Mouse (Mus musculus) kidney, adult 2 months (tissue): ENCODE data around the gene Pla2g4d. TPM values are rescaled to one million over a fixed set of nuclear protein-coding genes. Genes with fewer than 3 reads are reported as not detected.

Experiments used
- DNase-seq: peaks from one replicate; pipeline ENCODE4 v3.0.0; 2021
- H3K27ac ChIP-seq: fragments of 200-500 bp; 2 replicates; pipeline ENCODE4 v1.5.1; 2012; ENCODE audit warnings: low read depth, low read length, control low read depth, inconsistent platforms; ENCODE audit not compliant: insufficient read depth
- H3K27me3 ChIP-seq: fragments of 200-500 bp; replicated peaks from 2 replicates; pipeline ENCODE4 v1.6.1; 2012; ENCODE audit warnings: mild to moderate bottlenecking, moderate library complexity, low read length, inconsistent platforms; ENCODE audit not compliant: control insufficient read depth, insufficient read depth
- H3K36me3 ChIP-seq: fragments of 200-500 bp; 2 replicates; pipeline ENCODE4 v1.6.1; 2012; ENCODE audit warnings: mild to moderate bottlenecking, moderate library complexity, low read length, inconsistent platforms; ENCODE audit not compliant: control insufficient read depth, insufficient read depth
- H3K4me1 ChIP-seq: fragments of 200-500 bp; 2 replicates; pipeline ENCODE4 v1.6.1; 2011; ENCODE audit warnings: low read length; ENCODE audit not compliant: control insufficient read depth, insufficient read depth
- H3K4me3 ChIP-seq: fragments of 200-500 bp; 2 replicates; pipeline ENCODE4 v1.5.1; 2011; ENCODE audit warnings: mild to moderate bottlenecking, low read depth, low read length, control low read depth; ENCODE audit not compliant: insufficient read depth
- CTCF ChIP-seq: fragments of 200-500 bp; conservative IDR thresholded peaks from 2 replicates; pipeline ENCODE4 v1.5.1; 2011; ENCODE audit warnings: low read depth, mild to moderate bottlenecking, control low read depth, low read length, moderate library complexity, mixed read lengths; ENCODE audit not compliant: insufficient read depth, insufficient read length
- POLR2A ChIP-seq: fragments of 200-500 bp; IDR thresholded peaks from one replicate; pipeline ENCODE4 v1.6.1; 2011; ENCODE audit warnings: low read depth, low read length, control low read depth
- WGBS: fragments of 180-500 bp; shearing (Covaris S2); methylation state at CpG from one replicate; pipeline ENCODE4 v1.1.7; 2018; 5-methylcytosine and 5-hydroxymethylcytosine counted together
- polyA plus RNA-seq: library from polyadenylated mRNA; depleted of rRNA; stranded (reverse); fragments of >200 nt; gene quantifications from 2 replicates; pipeline ENCODE4 v1.2.3, GENCODE M21; 2012

The Pla2g4d gene
- polyA plus RNA-seq, 1 experiment: not detected

DNA sequence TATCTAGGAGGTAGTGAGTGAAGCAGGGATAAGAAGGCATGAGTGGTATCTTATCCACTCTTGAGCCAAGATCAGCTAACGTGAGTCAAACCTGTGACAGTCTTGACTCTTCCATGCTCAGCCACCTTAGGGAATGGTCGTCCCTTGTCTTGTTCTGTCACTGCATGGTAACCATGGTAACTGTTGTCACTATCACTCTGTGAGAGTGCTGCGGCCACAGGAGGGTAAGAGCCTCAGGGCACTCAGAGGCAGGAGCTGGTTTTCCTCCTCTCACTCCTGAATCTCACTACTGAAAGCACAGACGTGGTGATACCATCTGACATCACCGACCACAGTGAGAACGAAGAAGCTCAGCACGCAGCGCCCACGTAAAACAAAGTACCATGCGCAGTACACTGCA lies 24.1 kb downstream of the Pla2g4d start:
- Histone ChIP-seq H3K36me3 (no peaks in the 10 kb centered on the region), H3K27me3 (no peaks in the 10 kb centered on the region), H3K4me3 (no peak overlapping the region), H3K4me1 (no peaks in the 10 kb centered on the region), H3K27ac (no peak overlapping the region)
- TF ChIP-seq CTCF (no peak), POLR2A (no peak)
- WGBS: 73% methylated on average over 10 of the region's 10 CpGs
- DNase-seq: no peak

DNA sequence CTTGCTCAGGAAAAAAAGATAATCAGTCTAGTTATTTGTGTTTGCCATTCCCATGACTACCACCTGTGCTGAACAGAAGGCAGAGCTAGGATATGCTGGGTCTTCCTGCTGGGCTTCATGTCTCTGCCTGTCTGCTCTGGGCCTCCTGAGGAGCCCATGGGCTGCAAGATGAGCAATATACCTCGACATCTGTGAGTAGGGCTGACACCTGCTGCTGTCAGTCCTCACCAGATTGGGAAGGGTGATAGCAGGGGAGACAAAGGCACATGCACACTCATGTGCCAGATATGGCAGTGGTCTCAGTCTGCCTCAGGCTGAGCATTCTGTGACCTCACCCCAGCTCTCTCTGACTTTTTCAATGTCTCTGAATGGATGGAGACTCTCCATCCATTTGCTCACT lies 26.1 kb downstream of the Pla2g4d start:
- 15% methylated on average over 1 of the region's 1 CpGs for whole genome bisulfite sequencing
- no peak overlapping the region for H3K27ac ChIP-seq
- no peak overlapping the region for H3K4me3 ChIP-seq
- TF ChIP-seq CTCF (no peak), POLR2A (no peak)
- no peaks in the 10 kb centered on the region for H3K4me1 ChIP-seq
- no peaks in the 10 kb centered on the region for H3K27me3 ChIP-seq
- no peaks in the 10 kb centered on the region for H3K36me3 ChIP-seq
- DNase-seq: no peak

DNA sequence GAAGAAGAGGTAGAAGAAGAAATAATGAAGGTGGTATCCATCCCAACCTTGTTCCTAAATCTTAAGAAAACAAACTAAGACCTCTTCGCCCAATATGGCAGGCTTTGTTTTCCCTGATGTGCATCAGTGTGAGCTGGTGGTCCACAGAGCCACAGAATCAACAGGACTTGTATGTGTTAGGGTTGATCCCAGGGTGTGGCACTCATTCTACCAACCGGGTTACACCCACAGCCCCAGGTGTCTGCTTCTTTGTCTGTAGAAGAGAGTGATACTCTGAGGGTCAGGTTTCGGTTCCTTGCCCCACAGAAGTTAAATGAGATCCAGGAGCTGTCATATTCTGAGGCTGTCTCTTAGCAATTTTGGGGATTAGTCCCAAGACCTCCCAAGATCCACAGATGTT lies 27.7 kb downstream of the Pla2g4d start:
- Histone ChIP-seq H3K36me3 (no peaks in the 10 kb centered on the region), H3K4me1 (no peaks in the 10 kb centered on the region), H3K4me3 (no peak overlapping the region), H3K27me3 (no peaks in the 10 kb centered on the region), H3K27ac (no peak overlapping the region)
- WGBS: 73% methylated on average over 3 of the region's 3 CpGs
- TF ChIP-seq CTCF: no peak
- TF ChIP-seq POLR2A: no peak
- no peak for DNase-seq

DNA sequence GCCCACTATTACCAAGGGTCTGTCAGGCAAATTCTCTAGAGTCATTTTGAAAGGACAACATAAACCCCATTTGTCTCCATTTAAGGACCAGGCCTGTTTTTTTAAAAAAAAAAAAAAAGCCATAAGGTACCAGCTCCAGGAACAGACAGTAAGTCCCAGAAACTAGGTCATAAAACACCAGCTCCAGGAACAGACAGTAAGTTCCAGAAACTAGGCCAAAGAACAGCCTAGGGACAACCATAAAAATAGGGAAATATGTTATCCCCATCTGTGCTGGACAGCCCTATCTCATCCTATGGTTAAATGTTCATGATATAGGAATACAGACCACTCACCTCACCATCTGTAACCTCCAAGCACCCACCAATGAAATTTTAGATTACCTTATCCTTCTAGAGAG lies 32.7 kb downstream of the Pla2g4d start:
- H3K27ac ChIP-seq: no peak overlapping the region
- H3K4me3 ChIP-seq: no peak overlapping the region
- no peaks in the 10 kb centered on the region for H3K27me3 ChIP-seq
- no peak for DNase-seq
- H3K36me3 ChIP-seq: no peaks in the 10 kb centered on the region
- no peak for TF ChIP-seq CTCF
- TF ChIP-seq POLR2A: no peak
- H3K4me1 ChIP-seq: no peaks in the 10 kb centered on the region

DNA sequence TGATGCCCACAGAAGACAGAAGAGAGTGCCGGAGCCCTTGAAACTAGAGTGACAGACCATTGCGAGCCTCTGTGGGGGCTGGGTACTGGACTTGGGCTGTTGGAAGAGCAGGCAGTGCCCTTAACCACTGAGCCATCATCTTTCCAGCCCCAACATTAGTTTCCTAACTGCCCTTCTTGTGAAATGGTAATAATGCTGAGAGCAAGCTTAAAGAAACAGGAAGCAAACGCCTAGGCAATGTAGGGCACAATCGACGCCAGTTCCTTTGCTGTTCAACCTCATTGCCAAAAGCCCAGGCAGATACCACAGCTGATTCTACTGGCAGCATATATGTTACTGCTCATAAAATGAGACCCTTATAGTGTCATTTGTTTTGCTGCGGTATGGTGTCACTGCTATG lies 36.4 kb downstream of the Pla2g4d start:
- Histone ChIP-seq H3K27ac (no peak overlapping the region), H3K27me3 (no peaks in the 10 kb centered on the region), H3K4me3 (no peak overlapping the region), H3K4me1 (no peaks in the 10 kb centered on the region), H3K36me3 (no peaks in the 10 kb centered on the region)
- 85% methylated on average over 6 of the region's 6 CpGs for WGBS
- TF ChIP-seq POLR2A: no peak
- TF ChIP-seq CTCF: no peak
- no peak for DNase-seq

DNA sequence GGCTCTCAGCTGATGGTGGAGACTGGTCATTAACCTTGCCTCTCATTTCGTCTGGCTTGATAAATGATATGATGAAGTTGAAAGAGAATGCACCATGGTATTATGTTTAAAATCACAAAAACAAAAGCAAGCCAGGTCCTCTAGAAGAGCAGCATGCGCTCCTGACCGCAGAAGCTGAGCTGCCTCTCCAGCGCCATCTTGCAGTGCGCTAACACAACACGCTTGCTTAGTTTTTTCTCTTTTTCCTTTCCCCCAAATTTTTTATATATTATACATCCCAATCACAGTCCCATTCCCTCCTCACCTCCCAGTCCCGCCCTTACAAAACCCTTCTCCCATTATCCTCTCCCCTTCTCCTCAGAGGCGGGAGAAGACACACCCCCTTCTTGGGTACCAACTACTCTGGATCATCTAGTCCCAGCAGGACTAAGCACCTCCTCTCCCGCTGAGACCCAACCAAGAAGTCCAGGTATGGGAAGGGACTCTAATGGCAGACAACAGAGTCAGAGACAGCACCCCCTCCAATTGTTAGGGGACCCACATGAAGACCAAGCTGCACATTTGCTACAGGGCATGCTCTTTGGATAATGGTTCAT lies 43.5 kb downstream of the Pla2g4d start:
- H3K4me1 ChIP-seq: no peaks in the 10 kb centered on the region
- H3K4me3 ChIP-seq: no peak overlapping the region
- TF ChIP-seq POLR2A: no peak
- TF ChIP-seq CTCF: no peak; the same call in 1 of the 2 replicates
- no peaks in the 10 kb centered on the region for H3K36me3 ChIP-seq
- DNase-seq: no peak
- WGBS: 21% methylated on average over 9 of the region's 9 CpGs
- no peaks in the 10 kb centered on the region for H3K27me3 ChIP-seq
- H3K27ac ChIP-seq: no peak overlapping the region

DNA sequence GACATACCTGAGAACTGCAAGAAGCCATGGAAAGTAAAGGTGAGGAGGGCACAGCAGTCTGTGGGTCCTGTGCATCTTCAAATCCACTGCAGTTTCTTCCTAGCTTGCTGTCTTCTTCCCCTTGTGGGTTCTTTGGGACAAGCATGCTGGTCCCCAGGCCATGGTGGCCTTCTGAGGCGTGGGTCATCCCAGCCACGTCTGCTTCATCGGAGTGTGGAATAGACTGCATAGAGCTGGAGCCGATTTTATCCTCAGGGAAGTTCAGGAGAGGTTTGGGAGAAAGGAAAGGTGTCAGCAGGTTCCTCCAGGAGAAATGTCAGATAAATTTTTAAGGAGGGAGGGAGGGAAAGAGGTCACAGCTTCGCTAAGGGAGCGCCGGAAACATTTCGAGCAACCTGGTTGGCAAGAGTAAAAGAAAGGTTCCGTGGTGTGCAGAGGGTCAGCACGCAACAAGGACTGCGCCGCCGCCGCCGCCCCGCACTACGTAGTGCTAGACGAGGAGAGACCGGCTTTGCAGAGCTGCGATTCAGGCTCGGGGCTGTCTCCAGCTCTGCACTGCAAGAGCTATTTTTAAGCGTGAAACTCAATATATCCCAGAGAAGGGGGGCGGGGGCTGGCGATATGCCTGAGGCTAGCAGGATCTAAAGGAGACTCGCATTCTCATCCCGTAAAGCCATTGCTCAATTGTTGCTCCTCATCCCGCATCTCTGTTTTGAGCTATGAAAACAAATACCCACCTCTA lies 44.1 kb downstream of the Pla2g4d start, which contains the start of gene Pla2g4e:
Gene Pla2g4e, minus strand, starts transcription at position 657 of the 742 bp plus-strand sequence.
- no peak within 1 kb of the TSS for H3K27ac ChIP-seq
- H3K4me3 ChIP-seq: no peak within 1 kb of the TSS
- H3K4me1 ChIP-seq: no peaks in the 10 kb centered on the region
- no peak for DNase-seq
- no peaks in the 10 kb centered on the region for H3K27me3 ChIP-seq
- H3K36me3 ChIP-seq: no peaks in the 10 kb centered on the region
- TF ChIP-seq POLR2A (no peak), CTCF (no peak)
- 9% methylated on average over 27 of the region's 27 CpGs for WGBS
